Mouse (Mus musculus): ENCODE results near the gene Sec61a1.

The Sec61a1 gene

DNA sequence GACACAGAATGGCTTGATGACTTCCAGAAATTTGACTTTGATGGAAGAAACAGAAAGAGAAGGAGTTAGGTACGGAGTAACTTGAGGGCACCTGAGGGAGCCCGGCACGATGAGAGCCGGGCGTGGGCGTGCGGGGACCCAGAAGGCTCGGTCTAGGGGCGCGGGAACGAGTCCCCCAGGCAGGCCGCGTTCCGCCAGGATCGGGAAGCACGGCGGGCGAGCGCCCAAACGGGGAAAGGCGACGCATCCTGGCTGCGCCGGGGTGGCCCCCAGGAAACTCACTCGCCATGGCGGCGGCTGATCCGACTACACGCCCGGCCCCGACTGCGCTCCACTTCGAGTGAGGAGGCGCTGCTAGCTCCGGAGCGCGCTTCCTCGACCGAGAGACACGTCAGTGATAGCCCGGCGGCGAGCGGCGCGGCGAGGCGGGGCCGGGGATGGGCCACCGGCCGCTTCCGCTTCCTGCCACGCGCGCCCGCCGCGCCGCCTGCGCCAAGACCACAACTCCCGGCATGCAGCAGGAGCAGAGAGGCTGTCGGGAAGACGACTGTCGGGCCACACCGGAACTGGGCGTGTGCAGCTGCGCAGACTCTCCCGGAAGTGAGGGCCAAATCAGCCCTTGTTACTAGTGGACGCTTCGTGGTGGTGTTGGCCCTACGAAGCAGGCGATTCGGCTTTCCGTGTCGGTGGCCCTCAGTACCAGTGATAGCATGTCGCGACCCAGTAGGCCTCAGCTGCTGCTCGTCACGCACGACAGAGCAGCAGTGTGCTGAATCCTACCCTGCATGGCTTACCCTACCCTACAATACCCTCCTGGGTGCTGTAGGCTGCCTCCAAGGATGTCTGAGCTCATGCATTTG is at the start of gene Sec61a1:
Sec61a1 (minus strand) TSS at position 502 of the 860 bp plus-strand sequence.
- DNase-seq = peak; percentile 97

DNA sequence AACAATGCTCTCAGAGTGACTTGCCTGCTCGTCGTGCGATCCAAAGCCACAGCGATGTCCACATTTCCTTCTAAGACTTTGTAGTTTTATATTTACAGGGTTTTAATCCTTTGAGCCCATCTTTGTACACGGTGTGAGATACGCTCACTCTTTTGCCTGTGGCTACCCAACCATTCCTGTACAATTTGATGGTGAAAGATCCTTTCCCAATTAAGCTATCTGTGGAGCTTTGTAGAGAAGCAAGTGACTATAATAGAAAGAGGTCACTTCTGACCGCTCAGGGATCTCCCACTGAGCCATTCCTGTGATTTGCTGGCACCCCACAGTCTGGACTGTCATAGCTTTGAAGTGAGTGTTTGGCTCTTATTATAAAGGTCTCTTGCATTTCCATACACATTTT is 48.0 kb upstream of the Sec61a1 start:
- DNase-seq = no peak

DNA sequence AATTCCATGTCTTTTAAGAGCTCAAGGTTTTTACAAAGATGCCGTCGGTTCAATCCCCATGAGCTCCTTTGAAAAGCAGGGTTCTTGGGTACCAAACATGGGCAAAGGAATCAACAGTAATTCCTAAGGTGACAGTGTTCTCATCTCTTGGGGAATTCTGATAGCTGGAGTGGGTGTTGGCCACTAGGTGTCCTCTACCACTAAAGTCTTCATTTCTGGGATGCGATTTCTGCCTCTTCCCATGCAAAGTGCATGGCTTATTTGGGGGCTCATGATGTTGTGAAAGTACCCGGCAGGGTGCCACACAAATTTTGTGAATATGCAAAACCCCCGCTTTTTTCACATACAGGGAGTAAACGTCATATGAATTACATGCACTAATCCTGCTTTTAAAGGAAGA is 46.3 kb upstream of the Sec61a1 start:
- peak; percentile 17 for DNase-seq

DNA sequence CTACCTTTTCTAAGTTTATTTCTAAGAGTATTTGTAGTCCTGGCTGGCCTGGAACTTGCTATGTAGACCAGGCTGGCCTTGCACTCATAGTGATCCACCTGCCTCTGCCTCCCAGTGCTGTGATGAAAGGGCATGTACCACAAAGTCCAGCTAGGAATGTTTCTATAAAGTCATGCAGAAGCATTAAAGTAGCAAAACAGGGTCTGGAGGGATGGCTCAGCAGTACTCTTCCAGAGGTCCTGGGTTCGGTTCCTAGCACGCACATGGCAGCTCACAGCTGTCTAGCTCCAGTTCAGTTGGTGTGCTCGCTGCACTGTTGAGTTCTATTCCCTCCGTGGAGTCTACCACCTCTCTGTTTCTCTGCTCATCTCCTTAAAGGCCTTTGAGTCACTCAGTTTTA is 41.5 kb upstream of the Sec61a1 start:
- no peak for DNase-seq

DNA sequence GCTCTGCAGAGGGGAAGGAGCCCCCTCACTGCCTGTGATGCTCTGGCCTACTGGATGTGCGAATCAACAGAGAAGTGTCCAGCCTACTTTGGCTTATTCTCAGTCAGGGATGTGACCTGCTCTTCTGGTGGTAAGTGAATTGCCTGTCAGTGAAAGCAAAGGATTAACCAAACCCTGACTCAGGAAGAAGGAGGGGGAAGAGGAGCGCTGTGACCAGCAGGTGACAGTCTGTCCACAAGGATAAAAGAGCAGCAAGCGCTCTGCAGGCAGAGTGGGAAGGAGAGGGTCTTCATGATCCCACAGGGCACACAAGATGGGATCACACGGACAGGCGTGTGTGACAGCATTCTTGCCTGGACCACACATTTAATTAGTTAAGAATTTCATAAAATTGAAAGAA is 41.0 kb upstream of the Sec61a1 start:
- peak; percentile 1 for DNase-seq

DNA sequence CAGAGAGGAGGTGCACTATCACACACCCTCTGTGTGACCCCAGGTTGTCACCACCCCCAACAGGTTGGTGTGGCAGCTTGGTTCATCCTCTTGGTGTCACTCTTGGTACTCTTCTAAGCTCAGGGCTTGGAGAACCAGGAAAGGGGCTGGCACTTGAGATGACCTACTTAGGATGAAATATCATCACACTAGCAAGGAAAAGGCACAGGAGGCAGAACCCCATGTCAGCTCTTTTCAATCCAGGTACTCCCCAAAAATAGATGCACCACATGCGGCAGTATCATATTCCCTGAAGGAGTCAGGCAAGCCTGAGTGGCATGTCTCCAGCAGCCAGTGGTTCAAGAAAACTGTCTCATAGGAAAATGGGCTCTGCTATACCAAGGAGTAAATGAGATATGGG is 39.4 kb upstream of the Sec61a1 start:
- no peak for DNase-seq

GRCm38 (mm10) chr6:88557548-88557947 is 38.8 kb upstream of the Sec61a1 start:
- no peak for DNase-seq

- no peak for DNase-seq
Observed at GRCm38 (mm10) chr6:88549916-88550315, 31.2 kb upstream of the Sec61a1 start.

DNA sequence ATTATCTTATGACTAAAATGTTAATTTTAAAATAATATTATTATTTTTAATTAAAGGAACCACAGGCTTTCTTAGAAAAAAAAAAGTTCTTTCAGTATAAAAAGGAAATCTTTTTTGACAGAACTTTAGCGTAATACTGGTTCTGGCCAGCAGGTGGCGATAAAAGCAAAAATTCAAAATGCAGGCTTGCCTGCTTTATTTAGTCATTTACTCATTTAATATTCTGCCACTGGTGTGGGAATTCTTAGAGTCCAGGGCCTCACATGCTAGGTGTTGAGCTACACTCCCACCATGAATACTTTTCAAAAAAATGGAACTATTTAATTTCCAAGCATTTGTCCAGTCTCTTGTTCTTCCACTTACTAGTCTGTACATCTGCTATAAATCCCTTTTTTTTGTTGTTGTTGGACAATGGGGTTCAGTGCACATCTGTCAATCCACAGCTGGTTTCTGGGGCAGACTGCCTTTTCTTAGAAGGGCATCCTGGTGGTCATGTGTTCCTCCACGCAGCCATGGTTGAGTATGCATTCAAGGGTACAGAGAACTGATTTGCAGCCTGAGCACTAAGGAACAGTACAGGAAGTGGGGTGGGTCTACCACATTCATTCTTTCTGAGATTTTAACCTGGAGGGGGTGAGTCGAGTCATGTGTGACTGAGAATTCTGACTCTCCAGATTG is 30.6 kb upstream of the Sec61a1 start:
- DNase-seq = peak; percentile 73

DNA sequence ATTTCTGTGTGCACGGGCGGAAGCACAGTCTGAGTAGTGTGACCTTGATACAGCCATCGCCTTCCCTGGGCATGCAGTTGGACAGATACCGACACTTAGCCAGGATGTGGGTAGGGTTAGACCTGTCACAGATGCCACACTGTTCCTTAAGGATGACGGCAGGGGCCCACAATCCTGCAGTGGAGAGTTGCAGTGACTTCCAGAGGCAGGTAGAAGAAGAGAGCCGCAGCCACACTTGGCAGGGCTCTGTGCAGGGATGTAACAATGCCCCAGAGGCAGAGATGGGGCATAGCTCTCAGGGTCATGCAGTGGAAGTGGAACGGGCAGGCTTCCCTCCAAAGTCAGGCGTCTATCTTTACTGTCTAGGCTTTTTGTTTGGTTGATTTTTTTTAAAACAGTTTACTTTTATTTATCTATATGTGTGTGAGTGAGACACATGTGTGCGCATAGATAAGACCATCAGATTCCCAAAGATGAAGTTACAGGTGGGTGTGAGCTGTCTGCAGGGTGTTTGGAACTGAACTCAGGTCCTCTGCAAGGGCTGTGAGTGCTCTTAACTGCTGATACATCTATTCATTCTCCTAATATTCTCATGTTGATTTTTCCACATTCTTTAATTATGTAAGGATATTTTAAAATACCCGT is 29.8 kb upstream of the Sec61a1 start:
- DNase-seq = no peak

DNA sequence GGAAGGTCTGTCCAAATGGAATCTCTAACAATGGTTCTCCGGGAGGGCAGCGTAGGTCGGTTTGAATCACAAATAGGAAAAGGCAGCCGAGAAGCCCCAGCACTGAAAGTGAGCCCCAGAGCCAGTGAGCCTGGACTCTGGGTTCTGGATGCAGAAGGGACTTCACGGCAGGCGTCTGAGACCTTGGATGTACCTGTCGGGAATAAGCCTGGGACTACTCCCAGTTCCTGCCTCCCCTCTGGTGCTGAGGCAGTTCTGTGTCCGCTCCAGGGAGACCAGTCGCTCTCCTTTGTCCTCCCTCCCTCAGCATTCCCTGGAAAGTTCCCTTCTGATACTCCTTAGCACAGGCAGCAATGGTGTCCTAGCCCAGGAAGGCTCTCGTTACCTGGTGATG is 26.7 kb upstream of the Sec61a1 start:
- DNase-seq = no peak

DNA sequence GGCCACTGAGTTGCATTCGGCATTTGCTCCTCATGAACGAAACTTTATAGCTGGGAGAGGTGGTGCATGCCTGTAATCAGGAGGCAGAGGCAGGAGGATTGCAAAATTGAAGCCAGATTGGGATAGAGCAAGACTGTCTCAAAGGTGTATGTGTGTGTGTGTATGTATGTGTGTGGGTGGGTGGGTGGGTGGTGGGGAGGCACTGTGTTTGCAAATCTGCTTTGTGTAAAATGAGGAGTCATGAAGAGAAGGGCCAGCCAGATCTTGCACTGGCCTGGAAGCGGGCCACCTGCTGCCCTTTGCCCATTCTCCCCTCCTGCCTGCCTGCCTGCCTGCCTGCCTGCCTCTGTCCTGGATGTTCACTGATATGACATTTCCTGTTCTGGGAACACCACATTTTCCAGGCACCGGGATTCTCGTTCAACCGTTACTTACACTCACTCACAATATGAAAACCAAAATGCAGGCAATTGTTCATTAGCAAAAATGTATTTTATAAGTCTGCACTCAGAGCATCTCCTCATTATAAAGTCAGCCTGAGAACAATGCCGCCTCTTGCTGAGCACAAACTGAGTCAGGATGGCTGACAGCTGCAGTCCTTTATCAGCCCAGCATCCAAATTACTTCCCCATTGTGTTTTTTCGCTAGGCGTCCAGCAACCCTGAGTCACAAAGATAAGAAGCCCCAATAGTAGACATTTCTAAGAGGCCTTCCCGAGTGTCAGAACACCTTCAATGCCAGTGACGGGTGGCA is 26.1 kb upstream of the Sec61a1 start:
- DNase-seq = no peak

DNA sequence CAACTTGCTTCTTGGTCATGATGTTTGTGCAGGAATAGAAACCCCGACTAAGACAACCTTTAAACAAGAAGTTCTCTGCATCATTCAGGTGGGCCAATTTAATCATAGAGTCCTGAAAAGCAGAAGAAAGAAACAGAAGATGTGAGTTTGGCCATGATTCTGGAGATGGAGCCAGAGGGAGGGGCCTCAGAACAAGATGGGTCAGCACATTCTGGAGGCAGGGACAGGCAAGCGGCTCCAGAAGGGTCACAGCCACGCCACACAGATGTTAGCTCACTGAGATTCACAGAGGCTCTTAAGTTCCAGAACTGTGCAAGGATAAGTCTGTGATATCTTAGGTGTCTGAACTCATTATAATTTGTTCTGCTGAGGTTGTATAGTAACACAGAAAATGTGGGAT is 25.5 kb upstream of the Sec61a1 start:
- DNase-seq = no peak

- no peak for DNase-seq
Observed at GRCm38 (mm10) chr6:88540093-88540755, 21.5 kb upstream of the Sec61a1 start.

DNA sequence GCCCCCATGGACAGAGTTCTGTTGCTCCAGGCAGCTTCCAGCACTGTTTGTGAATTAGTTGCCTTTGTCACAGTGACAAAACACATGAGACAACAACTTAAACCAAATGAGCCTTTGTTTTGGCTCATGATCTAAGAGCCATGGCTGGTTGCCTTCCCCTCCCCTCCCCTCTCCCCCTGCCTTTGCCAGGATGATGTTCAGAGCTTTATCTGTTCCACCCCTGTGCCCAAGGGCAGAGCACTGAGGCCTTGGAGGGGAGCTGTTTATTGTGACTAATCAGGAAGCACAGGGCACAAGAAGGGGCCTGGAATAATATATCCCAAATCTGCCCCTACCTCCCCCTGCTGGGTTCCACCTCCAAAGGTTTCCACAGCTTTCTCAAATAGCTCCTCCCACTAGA is 11.6 kb upstream of the Sec61a1 start:
- no peak for DNase-seq

GRCm38 (mm10) chr6:88524056-88524455 is 5.4 kb upstream of the Sec61a1 start:
- DNase-seq = no peak

DNA sequence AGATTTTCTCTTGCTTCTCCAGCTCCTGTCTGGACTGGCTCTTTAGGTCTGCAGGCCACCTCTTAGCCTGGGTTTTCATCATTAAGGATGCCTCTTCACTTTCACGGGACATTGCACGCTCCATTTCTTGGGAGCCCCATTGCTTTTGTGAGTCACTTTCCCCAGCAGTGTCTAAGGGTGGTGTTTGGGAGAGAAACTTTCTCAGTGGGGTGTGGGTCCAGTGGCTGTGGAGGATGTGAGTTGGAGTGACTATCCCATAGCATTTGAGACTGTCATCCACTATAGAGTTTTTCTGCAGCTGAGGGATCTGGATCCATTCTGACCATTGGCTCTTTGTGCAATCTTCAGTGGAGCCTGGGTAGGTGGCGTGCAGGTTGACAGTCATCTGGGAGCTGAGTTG is 4.7 kb upstream of the Sec61a1 start:
- no peak for DNase-seq

DNA sequence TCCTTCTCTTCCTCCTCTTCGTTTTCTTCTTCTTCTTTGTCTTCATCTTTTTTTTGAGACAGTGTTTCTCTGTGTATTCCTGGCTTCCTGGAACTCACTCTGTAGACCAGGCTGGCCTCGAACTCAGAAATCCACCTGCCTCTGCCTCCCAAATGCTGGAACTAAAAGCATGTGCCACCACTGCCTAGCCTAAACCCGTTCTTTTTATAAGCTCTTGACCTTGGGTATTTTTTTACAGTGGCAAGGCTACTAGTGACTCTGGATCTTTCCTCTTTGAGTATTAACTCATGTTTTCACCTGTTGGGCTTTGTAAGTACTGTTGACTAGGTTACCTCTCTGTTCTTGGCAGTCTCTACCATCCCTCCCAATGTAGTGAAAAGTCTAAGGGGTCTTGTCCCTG is 4.3 kb upstream of the Sec61a1 start:
- DNase-seq = no peak

- DNase-seq = no peak
Observed at GRCm38 (mm10) chr6:88522606-88523005, 3.9 kb upstream of the Sec61a1 start.

- no peak for DNase-seq
Observed at GRCm38 (mm10) chr6:88521821-88522220, 3.1 kb upstream of the Sec61a1 start.

- DNase-seq = no peak
Observed at GRCm38 (mm10) chr6:88517701-88518403, 853 bp downstream of the Sec61a1 start.

DNA sequence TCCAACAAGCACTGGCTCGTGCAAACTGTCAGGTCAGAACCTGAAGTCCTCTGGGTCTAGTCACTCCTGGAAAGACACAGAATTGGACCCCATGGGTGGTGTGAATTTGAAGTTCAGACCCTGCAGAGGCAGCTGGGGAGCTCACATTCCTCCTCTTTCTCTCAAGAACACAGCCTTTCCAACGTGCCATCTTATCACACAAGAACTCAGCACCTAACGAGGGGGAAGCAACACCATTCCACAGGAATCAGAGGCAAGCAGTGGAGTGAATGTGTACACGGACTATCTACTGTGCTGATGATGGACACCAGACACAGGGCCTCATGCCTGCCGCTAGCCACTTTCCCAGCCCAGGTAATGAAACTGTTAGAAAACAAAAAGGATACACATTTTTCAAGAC is 2.0 kb downstream of the Sec61a1 start:
- no peak for DNase-seq
